In the genomic region with DNA sequence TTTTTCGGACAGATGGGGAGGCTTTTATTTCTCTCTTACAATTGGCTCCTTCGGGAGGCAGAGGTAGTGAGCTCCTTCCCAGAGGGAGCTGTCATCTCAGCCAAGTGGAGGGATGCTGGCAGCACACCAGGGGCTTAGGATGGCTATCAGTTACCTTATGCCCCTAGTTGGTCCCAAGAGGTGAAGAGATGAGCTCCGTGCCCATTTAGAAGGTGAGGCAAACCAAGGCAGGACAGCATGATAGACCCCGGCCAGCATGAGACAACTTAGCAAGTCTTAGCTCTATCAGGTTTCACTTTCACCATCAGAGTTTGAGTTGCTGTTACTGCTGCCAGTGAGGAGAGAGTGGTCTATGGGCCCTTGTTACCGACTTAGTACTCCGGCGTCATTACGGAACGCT, we compare ENCODE assay signal across 15 mouse cellular contexts. TPM values are rescaled to one million over a fixed set of nuclear protein-coding genes. Genes with fewer than 3 reads are reported as not detected.
DNase-seq lines count a peak whose midpoint lies in the region; ATAC-seq lines count a peak whose summit lies in the region.
"Had no signal": no experiment of that assay in that cellular context is flagged by ENCODE, and none has a peak within 500 bp of the region (broad histone marks: within the 10 kb centered on the region; RNA-seq: fewer than 3 reads in every experiment).

No protein-coding gene starts in this region.

- no peak overlapping the region; the same call in 1 of the 2 replicates for H3K9ac ChIP-seq in kidney, embryonic 16.5 days (replicated peaks; ENCODE audit: low read length)
- H3K9ac ChIP-seq in neural tube, embryonic 13.5 days: no peak overlapping the region
- H3K9ac ChIP-seq: forebrain, postnatal 0 days; hindbrain, embryonic 15.5 days; liver, embryonic 13.5 days had no signal

- H3K27ac ChIP-seq in heart, embryonic 10.5 days: peak overlapping the region; percentile 32
- H3K27ac ChIP-seq in kidney, embryonic 16.5 days (ENCODE audit: low read length): peak overlapping the region; percentile 88; the same call in 1 of the 2 replicates
- H3K27ac ChIP-seq in neural tube, embryonic 13.5 days (replicated peaks): peak overlapping the region; percentile 69
- H3K27ac ChIP-seq: hindbrain, embryonic 15.5 days; liver, embryonic 13.5 days had no signal

- DNase-seq in heart, embryonic 10.5 days (ENCODE audit: low spot score): no peak
- no peak for DNase-seq in heart, postnatal 25 days (ENCODE audit: low spot score)
- DNase-seq in kidney, postnatal 25 days: no peak
- no peak for DNase-seq in neural tube, embryonic 10.5 days (ENCODE audit: extremely low spot score, low spot score)
- DNase-seq in cerebellum, adult 9-10 months: no peak
- no peak for DNase-seq in left cerebral cortex, adult 18-20 months (ENCODE audit: low spot score in 2 of 2)
- DNase-seq: adrenal gland, postnatal 10 days; cerebellum, postnatal 36 days; forebrain, postnatal 0 days; gastrocnemius, postnatal 36 days; liver, embryonic 13.5 days had no signal

- H3K27me3 ChIP-seq in heart, embryonic 10.5 days (ENCODE audit: insufficient read depth, poor library complexity, severe bottlenecking): no peaks in the 10 kb centered on the region
- H3K27me3 ChIP-seq in kidney, embryonic 16.5 days (ENCODE audit: insufficient read depth, low read length): no peaks in the 10 kb centered on the region; the same call in 1 of the 2 replicates
- no peaks in the 10 kb centered on the region for H3K27me3 ChIP-seq in neural tube, embryonic 13.5 days
- H3K27me3 ChIP-seq: hindbrain, embryonic 15.5 days; liver, embryonic 13.5 days had no signal

- no peak for ATAC-seq in kidney, embryonic 16.5 days (ENCODE audit: low FRiP score, low TSS enrichment)
- ATAC-seq in neural tube, embryonic 13.5 days (ENCODE audit: low read depth): no peak
- ATAC-seq: forebrain, postnatal 0 days had no signal

- no peak overlapping the region for H3K4me3 ChIP-seq in heart, embryonic 10.5 days
- no peak overlapping the region for H3K4me3 ChIP-seq in kidney, embryonic 16.5 days (ENCODE audit: low read length)
- no peak overlapping the region for H3K4me3 ChIP-seq in neural tube, embryonic 13.5 days
- H3K4me3 ChIP-seq: erythroblast, embryonic 14.5 days; hindbrain, embryonic 15.5 days; liver, embryonic 13.5 days had no signal

- no peaks in the 10 kb centered on the region for H3K36me3 ChIP-seq in heart, embryonic 10.5 days
- no peaks in the 10 kb centered on the region for H3K36me3 ChIP-seq in kidney, embryonic 16.5 days (ENCODE audit: insufficient read depth, low read length)
- no peaks in the 10 kb centered on the region for H3K36me3 ChIP-seq in neural tube, embryonic 13.5 days
- H3K36me3 ChIP-seq: hindbrain, embryonic 15.5 days; liver, embryonic 13.5 days had no signal

- intact Hi-C loops in heart, postnatal 25 days (cut with DNase I): loop anchor here (2.0 kb wide), 1 partner anchor 22 kb away; no protein-coding TSS in a partner anchor

- WGBS in heart, embryonic 10.5 days: 75% methylated on average over 9 of the region's 9 CpGs
- 53% methylated on average over 9 of the region's 9 CpGs for WGBS in kidney, embryonic 16.5 days
- whole genome bisulfite sequencing in neural tube, embryonic 13.5 days: 64% methylated on average over 9 of the region's 9 CpGs

- 0 out of 2 replicates have a peak overlapping the region, but pooled peaks have one; percentile 12 for H3K4me2 ChIP-seq in kidney, embryonic 16.5 days (replicated peaks; ENCODE audit: low read depth, low read length)
- H3K4me2 ChIP-seq in neural tube, embryonic 13.5 days: no peak overlapping the region
- H3K4me2 ChIP-seq: hindbrain, embryonic 15.5 days; liver, embryonic 13.5 days had no signal

- H3K4me1 ChIP-seq in heart, embryonic 10.5 days: peaks cover 31% of the 10 kb centered on the region
- peaks cover 39% of the 10 kb centered on the region for H3K4me1 ChIP-seq in kidney, embryonic 16.5 days (ENCODE audit: insufficient read depth, low read length)
- H3K4me1 ChIP-seq in neural tube, embryonic 13.5 days (replicated peaks): peaks cover 42% of the 10 kb centered on the region
- H3K4me1 ChIP-seq: liver, embryonic 13.5 days had no signal

- H3K9me3 ChIP-seq in heart, embryonic 10.5 days: no peaks in the 10 kb centered on the region
- no peaks in the 10 kb centered on the region for H3K9me3 ChIP-seq in kidney, embryonic 16.5 days (ENCODE audit: low read length)
- H3K9me3 ChIP-seq in neural tube, embryonic 13.5 days: no peaks in the 10 kb centered on the region
- H3K9me3 ChIP-seq: hindbrain, embryonic 15.5 days; liver, embryonic 13.5 days had no signal

RNA-seq across cellular contexts. Expression of a gene that starts 25.8 kb away (rescaled TPM):
- 7.0 and 18.0 TPM in 2 replicates for polyA plus RNA-seq in heart, embryonic 10.5 days (2016; fragmentation: Nextera tagmentation; extraction: Ambion mirVana)
- 10 to 100 TPM; 27.6 to 33.6 TPM for total RNA-seq in heart, postnatal 25 days (2021)
- polyA plus RNA-seq in kidney, embryonic 16.5 days (2015; fragmentation: Nextera tagmentation; extraction: Ambion mirVana): 10.2 and 11.2 TPM in 2 replicates
- polyA plus RNA-seq in neural tube, embryonic 13.5 days (2015; fragmentation: Nextera tagmentation; extraction: Ambion mirVana): 32.7 and 37.0 TPM in 2 replicates
- 10 to 100 TPM; 29.4 to 31.2 TPM for total RNA-seq in left cerebral cortex, adult 18-20 months (2021)

Comparison
In these comparisons a context has a peak if more than half of its experiments do, and no peak if none do; other contexts are left out.
1. H3K27ac ChIP-seq: peak in every context shown above with its lines; median percentile 88 in kidney, embryonic 16.5 days; 69 in neural tube, embryonic 13.5 days; 32 in heart, embryonic 10.5 days.